Mouse (Mus musculus) lung, embryonic 16.5 days (tissue): ENCODE data around the gene Primpol. TPM values are rescaled to one million over a fixed set of nuclear protein-coding genes. Genes with fewer than 3 reads are reported as not detected.

ENCODE experiments used
- ATAC-seq: fragments of 200-750 bp; cut with Nextera tagmentation; 2 replicates; pipeline ENCODE4 v1.8.0; 2017; ENCODE audit warnings: low read depth, mild to moderate bottlenecking, moderate library complexity
- H3K27ac ChIP-seq: fragments of 300-500 bp; sonication (generic); 2 replicates; pipeline ENCODE4 v1.5.1; 2014; ENCODE audit warnings: mild to moderate bottlenecking, control low read depth, low read length
- H3K27me3 ChIP-seq: fragments of 300-500 bp; sonication (generic); 2 replicates; pipeline ENCODE4 v1.6.1; 2014; ENCODE audit warnings: low read depth, low read length, mixed read lengths; ENCODE audit not compliant: control insufficient read depth, insufficient read depth
- H3K36me3 ChIP-seq: fragments of 300-500 bp; sonication (generic); 2 replicates; pipeline ENCODE4 v1.6.1; 2014; ENCODE audit warnings: low read length; ENCODE audit not compliant: control insufficient read depth, insufficient read depth
- H3K4me1 ChIP-seq: fragments of 300-500 bp; sonication (generic); replicated peaks from 2 replicates; pipeline ENCODE4 v1.6.1; 2014; ENCODE audit warnings: low read length, mixed read lengths; ENCODE audit not compliant: control insufficient read depth, insufficient read depth
- H3K4me2 ChIP-seq: fragments of 300-500 bp; sonication (generic); 2 replicates; pipeline ENCODE4 v1.6.1; 2014; ENCODE audit warnings: low read depth, low read length, control low read depth
- H3K4me3 ChIP-seq: fragments of 300-500 bp; sonication (generic); 2 replicates; pipeline ENCODE4 v1.5.1; 2014; ENCODE audit warnings: mild to moderate bottlenecking, low read length, control low read depth
- H3K9ac ChIP-seq: fragments of 300-500 bp; sonication (generic); 2 replicates; pipeline ENCODE4 v1.6.1; 2014; ENCODE audit warnings: low read length, control low read depth
- H3K9me3 ChIP-seq: fragments of 300-500 bp; sonication (generic); 2 replicates; pipeline ENCODE4 v1.6.1; 2016; ENCODE audit warnings: low read length; ENCODE audit not compliant: control insufficient read depth
- WGBS: fragments of 180-500 bp; shearing (Covaris S2); extraction: QIAGEN DNeasy Blood & Tissue Kit; methylation state at CpG from one replicate; pipeline ENCODE4 v1.1.7; 2014; 5-methylcytosine and 5-hydroxymethylcytosine counted together
- polyA plus RNA-seq: library from polyadenylated mRNA; unstranded; fragments of >200 nt; fragmentation: Nextera tagmentation; extraction: Ambion mirVana; gene quantifications from 2 replicates; pipeline ENCODE4 v1.2.1, GENCODE M21; 2015

Primpol gene
- polyA plus RNA-seq, 1 experiment from 2014 or later = 13.2 TPM

DNA sequence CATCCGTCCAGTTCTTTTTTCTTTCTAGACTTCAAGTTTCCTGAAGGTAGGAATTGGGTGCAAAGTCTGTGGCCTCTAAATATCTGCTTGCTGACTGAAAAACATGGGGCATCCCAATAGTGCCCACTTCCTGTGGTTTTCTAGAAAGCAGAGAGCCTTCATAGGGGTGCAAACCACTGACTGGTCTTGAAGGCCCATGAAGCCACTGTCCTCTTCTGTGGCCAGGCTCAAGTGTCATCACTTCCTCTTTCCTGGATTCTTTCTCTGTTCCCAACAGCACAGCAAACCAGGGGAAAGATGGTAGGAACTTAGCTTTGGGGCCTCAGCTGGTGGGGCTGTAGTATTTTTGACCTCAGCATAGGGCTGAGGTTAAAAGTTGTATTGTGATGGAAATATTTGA lies 11.6 kb upstream of the Primpol start:
- no peak for ATAC-seq
- 96% methylated on average over 1 of the region's 1 CpGs for WGBS
- H3K27ac ChIP-seq = no peak overlapping the region

DNA sequence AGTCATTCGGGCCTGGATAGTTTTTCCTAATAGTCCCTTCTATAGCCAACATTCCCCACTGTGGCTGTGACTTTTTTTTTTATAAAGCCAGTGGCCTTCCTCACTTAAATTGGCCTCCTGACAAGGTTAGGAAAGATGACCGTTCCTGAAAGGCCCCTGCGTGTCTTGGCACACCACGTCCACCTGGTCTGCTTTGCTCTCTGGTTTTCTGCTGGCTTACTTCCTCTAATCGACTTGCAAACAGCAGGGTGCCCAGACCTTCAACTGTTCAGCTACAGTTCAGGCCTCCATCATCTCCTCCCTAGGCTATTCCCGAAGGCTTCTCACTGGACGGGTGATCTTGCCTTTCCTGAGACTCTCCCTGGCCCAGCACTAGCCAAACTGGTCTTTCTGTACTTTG lies 10.9 kb upstream of the Primpol start:
- 82% methylated on average over 7 of the region's 7 CpGs for WGBS
- Histone ChIP-seq H3K36me3 (no peaks in the 10 kb centered on the region; the same call in 1 of the 2 replicates), H3K9me3 (no peaks in the 10 kb centered on the region), H3K9ac (no peak overlapping the region), H3K4me3 (no peak overlapping the region), H3K4me1 (peaks cover 11% of the 10 kb centered on the region), H3K4me2 (no peak overlapping the region), H3K27ac (no peak overlapping the region), H3K27me3 (no peaks in the 10 kb centered on the region)
- ATAC-seq = no peak

More for the DNA sequence above, 11.6 kb upstream of the Primpol start:
- H3K9me3 ChIP-seq = no peaks in the 10 kb centered on the region
- no peak overlapping the region for H3K4me3 ChIP-seq
- H3K27me3 ChIP-seq = no peaks in the 10 kb centered on the region
- H3K4me2 ChIP-seq = no peak overlapping the region
- H3K36me3 ChIP-seq = peaks cover 2% of the 10 kb centered on the region; the same call in 1 of the 2 replicates
- peaks cover 11% of the 10 kb centered on the region for H3K4me1 ChIP-seq
- no peak overlapping the region for H3K9ac ChIP-seq

DNA sequence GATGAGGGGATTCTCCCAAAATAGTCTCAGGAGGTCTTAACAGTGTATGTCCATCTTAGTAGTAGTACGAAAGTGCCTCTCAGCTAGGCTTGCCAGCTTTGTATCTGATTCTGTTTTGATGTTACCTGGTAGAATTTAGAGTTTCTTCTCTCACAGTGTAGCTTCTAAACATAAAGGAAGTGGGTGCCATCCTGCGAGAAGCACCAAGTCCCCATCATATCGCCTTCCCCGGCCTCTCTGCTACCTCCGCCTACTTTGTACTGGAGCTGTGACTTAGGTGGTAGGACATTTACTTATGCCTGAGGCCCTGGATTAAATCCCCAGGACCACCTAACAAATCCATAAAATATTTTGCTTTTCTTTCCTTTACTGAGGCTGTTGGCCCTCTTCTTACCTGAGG lies 9.6 kb upstream of the Primpol start:
- no peaks in the 10 kb centered on the region for H3K27me3 ChIP-seq
- no peak overlapping the region for H3K4me3 ChIP-seq
- no peak for ATAC-seq
- H3K4me2 ChIP-seq = no peak overlapping the region
- no peak overlapping the region for H3K27ac ChIP-seq
- no peak overlapping the region for H3K9ac ChIP-seq
- WGBS = 95% methylated on average over 5 of the region's 5 CpGs
- no peaks in the 10 kb centered on the region for H3K36me3 ChIP-seq
- peaks cover 14% of the 10 kb centered on the region for H3K4me1 ChIP-seq
- no peaks in the 10 kb centered on the region for H3K9me3 ChIP-seq

DNA sequence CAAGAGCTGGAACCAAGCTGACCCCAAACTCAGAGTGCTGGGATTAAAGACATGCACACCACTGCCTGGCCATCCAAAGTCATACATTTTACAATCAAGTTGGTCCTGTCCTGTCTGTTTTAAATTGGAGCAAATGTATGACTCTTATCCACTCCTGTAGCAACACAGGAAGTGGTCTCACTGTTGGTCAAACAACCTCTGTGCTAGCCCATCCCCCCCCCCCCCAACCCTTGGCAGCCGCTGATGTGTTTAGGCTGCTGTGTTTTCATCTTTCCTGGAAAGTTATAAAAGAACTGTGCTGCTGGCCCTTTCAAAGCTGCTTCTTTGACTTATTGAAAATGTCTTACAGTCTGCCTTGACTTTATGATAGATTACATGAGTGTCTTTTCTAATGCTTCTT lies 8.2 kb upstream of the Primpol start:
- H3K4me2 ChIP-seq = no peak overlapping the region
- peak overlapping the region; percentile 44 for H3K27ac ChIP-seq
- no peaks in the 10 kb centered on the region for H3K36me3 ChIP-seq
- H3K4me1 ChIP-seq = peaks cover 14% of the 10 kb centered on the region
- 9% methylated on average over 1 of the region's 1 CpGs for WGBS
- H3K9me3 ChIP-seq = no peaks in the 10 kb centered on the region
- no peaks in the 10 kb centered on the region for H3K27me3 ChIP-seq
- ATAC-seq = peak; percentile 75
- H3K9ac ChIP-seq = no peak overlapping the region
- H3K4me3 ChIP-seq = no peak overlapping the region

DNA sequence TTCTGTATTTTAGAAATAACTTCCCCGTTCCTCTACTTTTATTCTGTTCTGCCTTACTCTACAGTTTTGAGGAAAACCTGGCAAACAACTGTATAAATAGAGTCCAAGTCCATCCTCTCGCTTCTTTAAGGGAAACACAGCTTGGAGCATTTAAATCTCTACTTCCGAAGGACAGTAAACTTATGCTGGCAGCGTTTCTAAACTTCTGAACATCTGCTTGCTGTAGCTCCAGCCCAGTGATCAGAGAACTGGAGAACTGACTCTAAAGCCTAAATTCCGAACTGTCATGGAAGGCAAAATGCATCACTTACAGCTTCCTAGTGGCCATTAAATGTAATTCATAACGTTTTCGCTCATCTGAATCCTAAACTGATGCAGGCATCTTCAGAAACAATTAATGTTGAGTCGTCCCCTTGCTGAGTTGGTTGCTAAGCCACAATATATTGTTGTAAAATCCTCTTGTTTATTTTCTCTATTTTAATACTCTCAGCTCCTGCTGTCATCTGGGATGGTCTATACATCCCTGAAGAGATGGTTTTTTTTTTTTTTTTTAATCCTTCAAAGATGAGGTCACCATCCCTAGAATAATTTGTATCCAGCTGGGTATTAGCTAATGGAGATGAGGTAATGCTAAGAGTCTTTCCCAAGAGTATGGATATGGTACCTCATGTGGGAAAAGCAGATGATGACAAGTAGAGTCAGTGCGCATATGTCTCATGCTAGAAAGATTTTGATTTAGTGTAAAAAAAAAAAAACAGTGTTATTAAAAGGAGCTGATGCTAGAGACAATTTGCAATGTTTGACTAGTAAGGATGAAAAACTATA lies 5.6 kb upstream of the Primpol start:
- Histone ChIP-seq H3K27me3 (no peaks in the 10 kb centered on the region), H3K36me3 (no peaks in the 10 kb centered on the region), H3K9me3 (no peaks in the 10 kb centered on the region), H3K27ac (peak overlapping the region; percentile 52), H3K9ac (no peak overlapping the region), H3K4me1 (peaks cover 23% of the 10 kb centered on the region), H3K4me2 (no peak overlapping the region), H3K4me3 (no peak overlapping the region)
- ATAC-seq = peak; percentile 41
- WGBS = 54% methylated on average over 9 of the region's 9 CpGs

DNA sequence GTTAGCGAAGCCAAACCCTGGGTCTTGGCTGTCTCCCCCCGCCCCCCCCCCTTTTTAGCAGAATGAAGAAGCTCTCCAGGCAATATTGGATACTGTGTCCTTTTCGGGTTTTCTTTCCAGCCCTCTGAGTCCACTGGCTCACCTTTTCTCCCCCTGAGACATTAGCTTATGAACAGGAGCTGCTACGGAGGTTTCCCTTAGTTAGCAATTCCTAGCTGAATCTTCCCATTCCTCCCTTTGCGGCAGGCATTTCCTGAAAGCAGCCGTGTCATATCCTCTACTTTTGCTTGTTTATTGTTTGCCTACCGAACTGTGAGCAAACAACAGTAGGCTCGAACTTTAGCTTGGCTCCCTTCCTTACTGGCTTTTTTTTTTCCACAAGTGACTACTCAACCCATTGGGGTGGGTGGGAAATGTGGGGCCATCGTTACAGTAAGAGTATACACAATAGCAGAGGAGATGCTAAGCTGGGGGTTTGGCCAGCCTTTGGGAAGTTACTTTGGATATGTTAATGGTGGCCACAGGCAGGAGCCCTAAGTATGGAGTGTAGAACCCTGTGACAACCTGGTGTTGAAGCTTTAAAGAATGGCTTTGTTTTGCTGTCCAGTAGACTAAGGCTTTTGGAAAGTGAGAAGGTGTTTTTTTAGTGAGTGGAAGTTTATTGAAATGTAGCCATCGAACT lies 1.8 kb upstream of the Primpol start:
- H3K9ac ChIP-seq = peak overlapping the region; percentile 79
- H3K27me3 ChIP-seq = no peaks in the 10 kb centered on the region
- peaks cover 20% of the 10 kb centered on the region for H3K4me1 ChIP-seq
- no peaks in the 10 kb centered on the region for H3K36me3 ChIP-seq
- no peak for ATAC-seq
- H3K27ac ChIP-seq = no peak overlapping the region
- peak overlapping the region; percentile 76 for H3K4me2 ChIP-seq
- H3K9me3 ChIP-seq = no peaks in the 10 kb centered on the region
- peak overlapping the region; percentile 69 for H3K4me3 ChIP-seq
- WGBS = 4% methylated on average over 10 of the region's 10 CpGs

DNA sequence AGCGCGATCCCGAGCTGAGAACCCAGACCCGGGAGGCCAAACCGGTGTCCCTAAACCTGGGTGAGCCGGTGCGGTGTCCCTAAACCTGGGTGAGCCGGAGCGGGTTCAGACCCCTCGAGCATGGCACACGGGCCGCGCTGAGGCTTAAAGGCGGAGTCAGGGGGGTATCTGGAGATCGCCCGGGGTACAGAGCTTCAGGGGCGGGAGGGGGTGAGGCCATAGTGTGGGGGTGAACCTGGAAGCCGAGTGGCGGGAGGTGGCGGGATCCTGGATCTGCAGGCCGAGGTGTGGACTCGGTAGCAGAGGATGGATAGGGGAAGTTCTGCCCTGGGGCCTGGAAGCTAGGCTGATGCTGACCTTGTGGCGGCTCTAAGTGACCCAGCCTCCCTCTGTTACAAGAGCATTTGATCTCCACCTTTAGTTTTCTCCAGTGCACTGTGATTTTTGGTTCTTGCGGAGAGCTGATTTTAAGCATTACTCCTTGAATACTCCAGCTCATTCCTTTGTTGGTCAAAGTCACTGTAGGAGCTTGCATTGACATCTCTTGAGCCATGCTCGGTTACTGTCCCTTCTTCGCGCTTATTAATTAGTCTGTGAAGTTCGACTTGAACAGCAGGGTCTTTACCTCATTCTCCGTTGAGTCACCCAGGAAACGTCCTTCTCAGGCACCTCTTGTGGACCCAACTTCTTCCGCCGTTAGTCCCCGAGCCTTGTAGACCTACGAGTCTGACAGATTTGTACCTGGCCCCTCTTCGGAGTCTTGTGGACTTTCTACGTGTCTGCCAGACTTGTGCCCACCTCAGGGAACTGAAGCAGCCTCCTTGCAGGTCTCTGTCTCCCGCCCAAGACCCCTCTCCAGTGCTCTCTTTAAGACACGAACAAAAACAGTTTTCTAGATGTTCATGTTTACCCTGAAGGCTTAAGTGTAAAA lies 943 bp upstream of the Primpol start:
- peaks cover 26% of the 10 kb centered on the region for H3K4me1 ChIP-seq
- no peaks in the 10 kb centered on the region for H3K36me3 ChIP-seq
- ATAC-seq = peak; percentile 49
- peak overlapping the region; percentile 69 for H3K4me3 ChIP-seq
- peak overlapping the region; percentile 76 for H3K4me2 ChIP-seq
- no peaks in the 10 kb centered on the region for H3K27me3 ChIP-seq
- peak overlapping the region; percentile 79 for H3K9ac ChIP-seq
- under 1% methylated on average over 38 of the region's 38 CpGs for WGBS
- H3K9me3 ChIP-seq = no peaks in the 10 kb centered on the region
- H3K27ac ChIP-seq = peak overlapping the region; percentile 82

DNA sequence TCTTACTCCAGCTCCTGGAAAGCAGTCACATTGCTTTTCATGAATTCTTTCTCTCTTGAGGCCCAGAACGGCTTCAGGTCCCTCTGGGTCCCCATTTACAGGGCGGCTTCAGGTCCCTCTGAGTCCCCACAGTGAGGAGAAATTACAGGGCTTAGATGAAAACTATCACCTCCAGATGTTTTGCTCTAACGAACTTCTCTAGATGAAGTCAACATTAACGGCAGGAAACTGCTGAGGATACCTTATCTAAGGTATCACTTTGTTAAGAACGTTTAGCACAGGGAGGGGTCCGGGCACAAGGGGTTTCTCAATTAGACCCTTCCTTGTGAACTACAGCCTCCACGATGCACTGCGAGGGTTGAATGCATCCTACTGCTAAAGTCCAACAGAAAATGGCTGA lies 1.1 kb downstream of the Primpol start:
- ATAC-seq = no peak
- Histone ChIP-seq H3K9me3 (no peaks in the 10 kb centered on the region), H3K9ac (no peak overlapping the region), H3K4me2 (peak overlapping the region; percentile 68), H3K36me3 (no peaks in the 10 kb centered on the region), H3K27me3 (no peaks in the 10 kb centered on the region), H3K4me3 (no peak overlapping the region; the same call in 1 of the 2 replicates), H3K4me1 (peaks cover 24% of the 10 kb centered on the region), H3K27ac (no peak overlapping the region)
- 81% methylated on average over 8 of the region's 8 CpGs for WGBS
